Mouse (Mus musculus) ovary, postnatal 36 days (tissue): ENCODE data around the gene Rbks.
A peak's percentile ranks its signal among the peaks of the same experiment; 100 is the strongest.
"Not testable (repeated sequence)": the region's sequence is repeated elsewhere in the genome, so short reads cannot be mapped to it uniquely, and the experiment has no call there.

Source experiments
- DNase-seq: peaks from one replicate; pipeline ENCODE4 v3.0.0; 2022; ENCODE audit warnings: low spot score, mixed read lengths

Rbks gene

DNA sequence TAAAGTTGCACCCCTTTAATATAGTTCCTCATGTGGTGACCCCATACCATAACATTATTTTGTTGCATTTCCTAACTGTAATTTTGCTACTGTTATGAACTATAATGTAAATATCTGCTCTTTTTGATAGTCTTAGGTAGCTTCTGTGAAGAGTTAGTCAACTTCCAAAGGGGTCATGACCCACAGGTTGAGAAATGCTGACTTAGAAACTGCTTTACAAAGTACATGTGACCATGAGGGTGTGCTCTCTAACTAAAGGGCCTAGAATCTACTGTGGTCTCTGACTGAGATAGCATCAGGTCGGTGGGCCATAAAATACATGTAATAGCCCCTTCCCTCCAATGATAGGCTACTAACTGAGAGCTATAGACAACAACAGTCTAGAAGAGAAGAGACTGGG lies 19.4 kb downstream of the Rbks start:
- DNase-seq, result no peak

DNA sequence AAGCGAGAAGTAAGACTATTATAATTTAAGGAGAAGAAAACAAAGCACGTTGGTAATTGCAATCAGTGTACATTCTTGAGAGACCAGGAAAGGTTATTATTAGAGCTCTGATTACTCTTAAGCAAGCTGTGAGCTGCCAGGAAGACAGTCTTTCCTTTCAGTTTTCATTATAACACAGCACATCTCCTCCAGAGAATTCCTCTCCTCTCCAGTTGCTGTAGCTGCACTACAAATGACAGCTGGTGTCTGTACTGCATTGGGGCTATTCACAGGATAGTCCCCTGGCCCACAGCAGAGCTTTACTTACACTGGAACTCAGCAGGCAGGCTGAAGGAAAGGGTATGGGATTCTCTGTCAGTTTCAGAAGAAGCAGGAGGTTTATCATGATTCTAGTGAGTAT lies 24.0 kb downstream of the Rbks start:
- no peak for DNase-seq

DNA sequence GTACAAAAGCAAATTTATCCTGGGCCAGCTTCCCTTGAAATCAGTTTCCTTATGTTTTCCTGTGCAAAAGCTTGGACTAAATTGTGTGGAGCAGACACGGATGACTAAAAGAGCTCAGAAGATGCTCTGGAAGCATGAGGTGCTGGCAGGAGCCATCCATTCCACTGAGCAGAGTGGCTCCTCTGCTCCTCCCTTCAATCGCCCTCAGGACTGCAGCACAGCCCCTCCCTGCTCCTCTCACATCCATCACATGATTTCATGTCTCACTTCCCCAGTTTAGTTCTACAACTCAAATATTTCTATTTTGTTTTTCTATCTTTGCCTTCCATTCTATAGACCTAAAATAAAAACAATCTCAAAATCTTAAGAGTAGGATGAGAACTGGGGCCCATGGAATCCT lies 26.3 kb downstream of the Rbks start:
- DNase-seq, result no peak

DNA sequence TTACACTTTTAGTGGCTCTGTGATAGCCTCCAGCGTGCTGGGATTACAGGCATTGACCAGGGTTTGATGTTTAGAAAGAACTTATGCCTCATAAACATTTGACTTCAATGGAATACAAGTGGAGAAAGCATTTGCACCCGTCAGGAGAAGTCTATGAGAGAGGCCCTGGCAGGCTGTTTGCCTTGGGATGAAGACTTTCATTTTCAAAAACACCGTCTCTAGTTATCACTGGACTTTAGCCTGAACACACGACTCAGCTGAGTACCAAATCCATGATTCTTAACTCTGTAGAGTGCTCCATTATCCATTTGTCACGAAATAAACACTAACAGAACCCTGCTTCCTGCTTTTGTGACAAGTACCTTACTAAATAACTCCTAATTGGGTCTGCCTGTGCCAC lies 27.4 kb downstream of the Rbks start:
- DNase-seq, result no peak

DNA sequence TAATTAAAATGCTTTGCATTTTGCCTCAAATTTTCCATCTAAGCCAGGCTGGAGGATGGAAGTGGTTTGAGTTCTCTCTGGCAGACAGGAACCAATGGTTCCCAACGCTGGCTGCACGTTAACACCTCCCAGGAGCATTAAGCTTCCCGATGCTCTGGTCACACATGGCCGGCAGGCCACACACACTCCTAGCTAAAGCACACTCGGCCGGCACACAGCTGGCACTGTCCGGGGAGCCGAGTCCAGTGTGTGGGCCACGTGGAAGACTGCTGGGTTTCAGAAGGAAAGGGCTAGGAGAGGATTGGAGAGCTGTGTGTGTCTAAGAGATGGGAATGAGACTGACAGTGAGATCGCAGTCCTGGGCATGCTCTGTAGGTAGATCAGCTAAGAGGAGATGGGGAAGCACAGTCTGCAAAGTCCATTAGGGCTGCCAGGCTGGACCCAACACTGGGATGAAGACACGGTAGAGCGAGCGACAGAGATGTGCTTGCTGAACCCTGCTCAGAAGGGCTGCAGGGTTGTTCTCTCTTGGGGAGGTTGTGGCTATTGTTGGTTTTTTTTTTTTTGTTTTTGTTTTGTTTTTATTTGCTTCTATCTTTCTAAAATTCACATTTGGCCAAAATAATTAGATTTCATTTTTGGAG lies 29.0 kb downstream of the Rbks start:
- no peak for DNase-seq

DNA sequence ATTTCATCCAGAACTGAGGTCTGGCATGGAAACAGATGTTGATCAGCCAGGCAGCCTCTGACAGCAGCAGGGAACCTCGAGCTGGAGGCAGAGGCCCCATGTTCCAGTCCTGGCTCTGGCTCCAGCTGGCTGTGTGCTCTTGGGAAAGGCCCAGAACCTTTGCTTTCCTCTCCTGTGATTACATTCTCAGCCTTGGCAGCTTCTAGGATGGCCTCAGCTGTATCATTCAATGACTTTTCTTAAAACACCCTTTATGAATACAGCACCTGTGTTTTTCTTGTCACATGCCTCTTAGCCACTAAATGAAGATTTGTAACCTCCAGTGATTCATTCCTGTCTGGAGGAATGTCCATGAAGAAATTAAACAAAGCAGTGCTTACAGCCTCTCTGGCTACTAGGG lies 31.3 kb downstream of the Rbks start:
- DNase-seq, result peak; percentile 18

DNA sequence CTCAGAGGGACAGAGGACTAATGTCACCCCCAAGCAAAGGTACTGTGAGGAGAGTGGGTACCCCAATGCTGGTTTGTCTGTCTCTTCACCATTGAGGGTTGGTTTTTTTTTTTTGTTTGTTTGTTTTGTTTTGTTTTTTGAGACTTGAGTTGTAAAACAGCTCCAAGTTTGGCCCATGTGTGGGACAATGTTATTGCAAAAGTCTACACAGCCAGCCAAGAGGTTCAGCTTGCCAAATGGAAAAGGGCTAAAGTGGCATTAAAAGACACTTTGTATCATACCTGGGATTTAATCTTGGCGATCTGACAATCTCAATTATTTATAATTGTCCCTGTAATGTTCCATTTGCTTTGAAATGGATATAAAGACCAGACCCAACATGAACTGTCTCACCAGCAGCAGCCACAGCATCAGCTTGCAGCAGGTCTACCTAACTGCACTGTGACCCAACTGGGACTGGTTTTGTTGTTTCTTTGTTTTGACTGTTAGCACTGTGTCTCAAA lies 41.7 kb downstream of the Rbks start:
- no peak for DNase-seq

DNA sequence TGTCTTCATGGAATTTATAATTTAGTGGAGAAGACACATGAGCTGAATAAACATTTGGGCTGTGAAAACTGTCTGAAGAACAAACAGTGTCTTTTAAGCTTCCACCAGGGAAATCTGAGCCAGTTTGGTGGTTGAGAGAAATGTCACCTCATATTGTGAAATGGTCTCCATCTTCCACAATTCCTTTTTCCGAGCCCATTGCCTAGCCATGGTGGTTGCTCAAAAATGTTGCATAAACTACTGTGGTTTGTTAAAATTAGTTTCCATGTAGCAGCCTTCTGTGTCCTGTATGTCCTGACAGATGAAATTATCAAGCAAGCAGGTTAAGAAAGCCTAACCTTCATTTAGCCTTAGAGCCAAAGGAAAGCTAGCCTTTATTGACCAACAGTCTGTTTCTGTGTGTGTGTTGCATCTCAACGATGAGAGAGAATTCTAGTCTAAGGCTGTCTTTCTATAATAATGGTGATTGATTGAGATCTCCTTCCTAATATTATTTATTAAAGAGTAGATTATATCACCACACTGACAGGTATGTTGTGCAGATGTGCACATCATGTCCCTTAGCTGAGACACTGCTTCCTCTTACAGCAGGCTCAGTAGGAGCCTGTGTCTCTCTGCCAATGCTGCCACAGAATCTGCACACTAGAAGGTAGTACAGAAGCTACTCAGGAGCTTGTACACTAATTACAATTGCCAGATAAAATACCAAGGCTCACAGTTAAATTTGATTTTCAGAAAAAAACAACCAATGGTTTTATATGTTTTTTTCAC lies 46.7 kb downstream of the Rbks start:
- no peak for DNase-seq

DNA sequence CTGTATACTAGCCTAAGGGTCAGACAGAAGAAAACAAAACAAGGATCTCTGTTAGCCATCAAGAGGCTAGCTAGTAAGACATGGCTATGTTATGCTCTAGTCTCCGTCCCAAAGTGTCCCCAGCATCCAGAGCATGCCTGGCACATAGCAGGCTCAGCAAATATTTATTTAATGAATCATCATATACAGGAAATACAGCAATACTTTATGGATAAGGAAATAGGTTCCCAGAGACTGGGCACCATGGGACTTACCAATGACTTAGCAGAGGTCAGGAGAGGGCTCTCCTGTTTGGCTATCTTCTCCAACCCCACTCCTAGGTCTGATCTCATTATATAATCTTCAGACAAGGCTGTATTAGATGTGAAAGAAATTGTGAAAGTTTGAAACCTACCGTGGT lies 50.1 kb downstream of the Rbks start:
- no peak for DNase-seq

DNA sequence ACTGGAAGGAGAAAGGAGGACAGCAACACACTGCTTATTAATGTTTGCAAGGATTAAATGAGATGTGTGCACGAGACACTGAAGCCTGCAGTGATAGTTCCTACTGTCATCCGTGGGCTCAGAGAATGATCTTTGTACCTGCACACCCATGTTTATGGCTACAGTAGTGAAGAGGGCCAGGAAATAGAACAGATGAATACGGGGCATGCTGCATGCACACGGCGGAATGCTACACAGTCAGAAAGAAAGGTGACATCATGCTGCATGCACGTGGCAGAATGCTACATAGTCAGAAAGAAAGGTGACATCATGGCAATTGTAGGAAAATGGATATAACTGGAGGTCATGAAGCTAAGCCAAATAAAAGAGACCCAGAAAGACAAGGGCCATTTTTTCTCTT lies 50.9 kb downstream of the Rbks start:
- no peak for DNase-seq

DNA sequence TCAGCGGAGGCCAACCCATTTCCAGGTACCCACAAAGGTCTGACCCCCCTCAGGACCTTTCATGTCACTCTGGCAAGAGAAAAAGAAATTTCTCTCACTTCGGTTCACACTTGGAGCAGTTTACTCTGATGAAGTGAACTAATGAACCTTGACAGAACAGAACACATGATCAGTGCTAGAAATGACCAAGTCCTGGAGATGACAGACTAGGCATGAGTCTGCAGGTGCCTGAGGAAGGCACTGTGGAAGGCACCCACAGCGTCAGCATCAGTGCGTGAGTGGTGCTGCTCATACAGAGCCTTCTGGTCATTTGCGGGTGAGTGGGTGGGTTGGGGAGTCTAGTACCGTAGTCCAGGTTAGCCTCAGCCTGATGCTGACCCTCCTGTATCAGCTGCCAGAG lies 51.6 kb downstream of the Rbks start:
- no peak for DNase-seq

DNA sequence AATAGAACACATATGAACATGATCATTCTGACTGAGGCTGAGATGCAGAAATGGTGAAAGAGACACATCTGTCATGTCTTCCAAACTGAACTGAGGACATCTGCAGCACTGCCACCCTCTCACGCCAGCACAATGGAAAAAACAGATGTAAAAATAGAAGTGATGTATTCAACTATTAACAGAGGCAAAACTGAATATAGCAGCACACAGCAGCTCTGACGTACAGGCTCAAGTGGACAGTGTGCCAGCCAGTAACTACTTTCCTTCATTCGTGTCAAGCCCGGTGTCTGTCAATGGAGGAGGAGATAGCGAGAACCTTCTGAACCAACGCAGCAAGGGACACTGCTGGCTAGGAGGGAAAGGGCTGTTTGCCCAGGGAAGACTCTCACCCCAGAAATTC lies 52.6 kb downstream of the Rbks start:
- no peak for DNase-seq

DNA sequence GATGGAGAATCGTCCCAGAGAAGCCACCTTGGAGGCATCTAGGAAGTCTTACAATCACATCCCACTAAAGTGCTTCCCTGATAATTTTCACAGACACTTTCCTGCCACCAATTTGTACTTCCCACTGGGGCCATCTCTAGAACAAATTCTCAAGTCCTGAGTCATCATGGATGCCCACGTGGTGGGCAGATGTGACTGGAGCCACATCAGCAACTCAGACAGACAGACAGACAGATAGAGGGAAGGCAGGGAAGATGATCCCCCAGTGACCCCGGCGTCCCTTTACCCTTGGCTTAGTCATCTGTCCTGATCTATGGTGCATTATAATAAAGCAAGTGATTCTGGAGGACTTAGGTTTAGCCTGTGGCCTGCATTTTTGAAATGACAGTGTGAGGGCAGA lies 53.2 kb downstream of the Rbks start:
- DNase-seq, result no peak

DNA sequence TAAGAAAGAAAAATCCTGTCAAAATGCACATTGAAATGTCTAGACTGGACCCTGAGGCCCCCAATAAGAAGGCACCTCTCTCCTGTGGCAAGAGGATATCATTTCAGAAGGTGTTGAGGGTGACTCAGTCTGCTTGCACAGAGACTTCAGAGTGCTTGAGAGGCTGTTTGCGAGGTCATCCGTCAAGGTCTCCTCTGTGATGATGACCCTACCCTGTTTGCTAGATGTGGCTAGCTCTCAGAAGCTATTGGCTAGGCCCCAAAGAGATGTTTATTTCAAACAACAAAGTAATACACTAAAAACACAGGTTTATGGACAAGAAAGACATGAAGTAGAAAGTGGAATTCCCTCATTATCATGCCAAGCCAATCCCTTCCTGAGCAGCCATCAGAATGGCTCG lies 55.1 kb downstream of the Rbks start:
- DNase-seq, result no peak

DNA sequence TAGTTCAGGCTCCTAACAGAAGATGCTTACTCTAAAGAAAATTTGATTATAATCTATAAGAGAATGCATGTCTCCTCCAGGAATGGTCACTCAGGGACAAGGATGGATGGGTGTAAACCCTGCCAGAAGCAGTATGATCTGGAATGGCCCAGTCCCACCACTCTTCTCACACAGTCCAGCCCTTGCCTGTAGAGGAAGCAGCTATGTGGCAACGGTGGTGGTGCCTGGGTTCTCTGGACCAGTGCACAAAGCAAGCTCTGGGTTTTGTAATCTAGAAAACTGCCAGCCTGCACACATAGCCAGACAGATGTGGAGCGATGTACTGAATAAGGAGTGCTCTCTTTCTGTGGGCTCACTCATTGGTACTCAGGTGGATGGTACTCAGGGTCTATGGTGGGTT lies 56.9 kb downstream of the Rbks start:
- DNase-seq, result no peak

DNA sequence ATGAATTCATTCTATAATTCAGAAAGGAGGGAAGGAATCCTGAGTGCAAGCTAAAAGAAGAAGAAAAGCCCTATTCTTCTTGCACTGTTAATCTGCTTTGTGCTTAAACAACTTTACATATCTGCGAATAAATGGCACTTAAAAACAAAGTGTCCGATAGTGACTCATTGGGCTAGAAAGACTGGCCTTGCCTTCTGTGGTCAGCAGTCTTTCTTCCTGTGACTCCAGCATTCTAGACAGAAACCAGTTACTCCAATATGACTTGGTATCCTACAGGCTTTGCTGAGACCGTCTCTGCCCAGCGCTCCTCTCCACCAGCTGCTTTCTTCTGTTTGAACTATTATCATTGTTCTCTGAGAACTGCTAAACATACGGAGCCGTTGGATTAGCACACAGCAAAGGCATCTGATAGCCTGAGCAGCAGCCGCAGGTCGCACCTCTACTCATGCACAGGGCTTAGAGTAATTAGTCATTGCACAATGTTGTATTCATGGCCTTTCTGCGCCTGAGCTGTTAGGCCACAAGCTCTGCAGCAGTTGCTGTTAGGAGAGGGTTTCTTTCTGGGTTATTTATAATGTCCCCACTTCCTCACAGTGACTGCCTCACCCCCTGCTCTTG lies 60.7 kb downstream of the Rbks start:
- DNase-seq, result no peak

DNA sequence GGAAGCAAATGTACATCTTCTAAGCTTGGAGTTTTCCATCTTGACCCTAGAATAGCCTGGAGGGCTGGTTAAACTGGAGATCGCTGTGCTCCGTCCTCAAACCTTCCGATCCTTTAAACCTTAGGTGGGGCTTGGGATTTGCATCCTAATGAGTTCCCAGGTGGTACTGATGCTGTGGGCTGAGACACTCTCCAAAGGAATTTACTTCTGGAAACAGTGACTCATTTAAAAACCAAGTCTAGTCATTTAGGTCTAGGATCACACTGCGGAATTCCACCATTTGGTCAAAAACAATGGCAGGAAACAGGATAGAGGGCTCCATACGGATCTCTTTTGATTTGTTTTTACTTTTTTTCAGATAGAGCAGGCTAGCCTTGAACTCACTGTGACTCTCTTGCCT lies 62.7 kb downstream of the Rbks start:
- DNase-seq, result no peak

DNA sequence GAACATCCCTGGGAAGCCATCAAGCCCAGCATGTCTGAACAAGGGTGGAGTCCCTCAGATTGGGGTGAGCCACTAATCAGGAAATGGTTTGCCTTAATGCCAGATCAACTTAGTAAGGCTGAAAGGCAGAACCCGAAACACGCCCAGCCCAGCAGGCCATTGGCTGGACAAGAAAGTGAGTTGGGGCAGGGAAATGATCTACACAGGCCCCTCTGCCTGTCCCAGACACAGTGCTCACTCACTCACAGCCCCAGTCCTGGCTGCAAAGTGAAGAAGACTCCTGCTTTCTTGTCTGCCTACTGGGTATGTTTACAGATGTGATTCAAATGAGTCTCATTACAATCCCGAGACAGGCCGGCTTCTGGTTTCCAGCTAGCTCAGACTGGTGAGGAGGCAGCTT lies 63.3 kb downstream of the Rbks start:
- DNase-seq, result no peak

DNA sequence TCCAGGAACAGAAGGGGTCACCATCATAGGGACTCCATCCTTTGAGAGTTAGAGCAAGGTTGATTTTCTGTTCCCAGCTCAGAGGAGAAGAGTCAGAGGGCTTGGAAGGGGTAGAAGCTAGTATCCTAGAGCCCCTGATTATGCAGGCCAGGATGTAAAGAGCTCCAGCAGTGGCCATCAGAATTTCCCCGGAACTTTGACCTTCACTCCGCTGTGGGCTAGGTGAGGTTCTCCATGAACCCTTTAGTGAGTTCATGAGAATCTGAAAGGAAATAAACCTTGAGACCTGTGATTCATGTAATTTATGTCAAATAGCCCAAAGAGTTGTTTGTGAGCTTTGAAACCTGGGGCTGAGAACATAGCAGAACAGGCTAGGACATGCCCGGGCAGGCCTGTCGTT lies 66.3 kb downstream of the Rbks start:
- DNase-seq, result not testable (repeated sequence)

DNA sequence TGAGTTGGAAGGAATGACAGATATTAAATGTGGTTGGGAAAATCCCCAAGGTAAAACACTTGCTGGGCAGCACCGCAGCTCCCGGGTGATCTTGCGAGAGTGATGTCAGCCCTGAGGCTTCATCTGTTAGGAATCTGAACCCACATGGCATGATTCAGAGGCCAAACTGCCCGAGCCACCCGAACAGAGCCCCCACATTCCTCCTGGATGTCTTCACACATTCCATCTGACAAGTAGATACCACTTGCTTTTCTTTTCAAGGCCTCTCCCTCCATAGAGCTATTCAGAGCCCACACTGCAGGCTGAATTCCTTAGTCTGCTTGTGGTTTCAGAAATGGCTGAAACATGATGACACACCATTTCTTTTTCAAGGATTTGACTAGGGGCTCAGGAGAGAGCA lies 67.4 kb downstream of the Rbks start:
- peak; percentile 31 for DNase-seq

DNA sequence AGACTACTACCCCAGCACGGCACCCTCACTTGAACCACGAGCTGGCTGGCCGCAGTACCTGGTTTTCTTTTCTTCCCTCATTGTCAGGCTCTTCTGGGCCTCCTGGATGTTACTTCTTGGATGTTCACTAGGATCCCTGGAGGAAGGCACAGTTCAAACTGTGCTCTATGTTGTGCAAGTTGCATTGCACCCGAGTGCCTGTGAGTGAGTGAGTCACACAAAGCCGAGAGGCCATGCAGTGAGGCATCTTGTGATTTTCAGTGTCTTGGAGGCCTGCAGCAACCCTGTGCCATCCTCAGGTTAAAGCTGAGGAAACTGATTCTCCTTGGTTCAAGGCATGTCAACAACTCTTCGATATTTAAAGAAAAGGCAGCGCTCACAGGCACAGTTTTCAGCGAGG lies 68.9 kb downstream of the Rbks start:
- no peak for DNase-seq

DNA sequence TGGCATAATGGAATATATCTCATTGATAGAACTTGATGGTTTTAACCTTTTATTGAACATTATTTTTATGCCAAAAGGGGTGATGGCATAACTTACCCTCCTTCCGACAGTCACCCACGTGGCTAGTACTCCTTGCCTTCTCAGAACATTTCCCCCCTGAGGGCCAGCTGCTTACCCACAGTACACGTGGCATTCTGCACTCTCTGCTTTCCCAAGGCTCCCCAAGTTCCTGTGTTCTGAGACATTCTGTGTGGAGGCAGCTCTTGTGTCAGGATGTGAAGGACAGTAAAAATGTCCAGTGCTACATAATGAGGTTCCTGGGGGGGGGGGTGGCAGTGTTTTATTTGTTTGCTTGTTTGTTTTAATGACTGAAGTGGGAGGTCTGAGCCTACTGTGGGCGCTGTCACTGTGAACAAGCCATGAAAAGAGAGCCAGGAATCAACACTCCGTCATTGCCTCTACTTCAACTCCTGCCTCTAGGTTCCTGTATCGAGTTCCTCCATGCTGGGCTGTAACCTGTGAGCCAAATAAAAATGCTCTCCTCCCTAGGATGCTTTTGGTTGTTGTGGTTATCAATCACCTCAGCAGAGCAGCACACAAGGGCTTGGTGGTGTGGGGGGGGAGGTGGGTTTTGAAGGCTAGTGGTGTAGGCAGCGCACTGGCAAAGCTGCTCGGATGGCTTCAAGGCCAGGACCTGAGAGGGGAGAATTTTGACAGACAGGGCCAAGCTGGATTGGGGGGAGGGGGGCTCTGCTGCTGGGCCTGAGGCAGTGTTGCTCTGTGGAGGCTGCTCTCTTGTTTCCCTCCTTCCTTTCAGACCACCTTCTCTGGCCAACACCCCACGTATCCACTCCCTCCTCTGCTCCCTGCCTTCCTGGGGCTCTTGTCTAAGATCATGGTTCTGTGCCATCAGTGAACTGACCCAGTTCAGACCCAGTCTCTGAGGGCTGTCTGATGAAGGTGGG lies 69.6 kb downstream of the Rbks start:
- DNase-seq, result no peak
